Mouse (Mus musculus) neural tube, postnatal 0 days (tissue): Measurements from ENCODE around the gene Map7d1. TPM values are rescaled to one million over a fixed set of nuclear protein-coding genes. Genes with fewer than 3 reads are reported as not detected.

Source experiments
- polyA plus RNA-seq: library from polyadenylated mRNA; unstranded; fragments of >200 nt; fragmentation: Nextera tagmentation; extraction: Ambion mirVana; gene quantifications from 2 replicates; pipeline ENCODE4 v1.2.1, GENCODE M21; 2015

Gene Map7d1
- polyA plus RNA-seq: 66.0 and 69.6 TPM in 2 replicates

DNA sequence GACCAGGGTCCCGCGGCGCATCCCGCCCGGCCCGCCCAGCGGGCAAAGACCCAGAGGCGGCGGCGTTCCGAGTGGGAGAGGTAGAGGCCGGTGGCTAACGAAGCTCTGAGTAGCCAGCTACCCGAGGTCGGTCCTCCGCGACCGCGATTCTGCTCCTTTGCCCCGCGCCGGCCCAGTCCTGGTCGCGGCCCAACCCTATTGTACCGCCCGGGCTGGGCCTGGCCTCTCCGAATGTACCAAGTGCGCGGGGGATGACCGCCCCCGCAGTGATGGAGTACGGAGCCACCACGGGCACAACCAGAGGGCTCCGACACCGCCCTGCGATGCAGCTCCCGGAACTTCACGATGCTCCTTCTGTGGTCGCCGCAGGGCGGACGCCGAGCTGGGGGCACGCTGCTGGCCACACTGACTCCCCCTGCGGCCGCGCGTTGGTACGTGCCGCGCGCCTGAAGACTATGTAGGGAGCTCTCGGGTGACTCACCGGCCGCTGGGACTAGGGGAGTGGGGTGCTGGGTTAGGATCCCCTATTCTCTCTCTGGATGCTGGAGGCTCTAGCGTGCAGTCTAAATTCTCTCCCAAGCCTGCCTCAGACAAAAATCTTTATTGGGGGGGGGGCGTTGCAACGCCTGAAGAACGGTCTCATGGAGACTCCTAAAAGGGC is at the start of gene Map7d1:
Gene Map7d1 (minus strand): TSS at position 213 of the 661 bp plus-strand sequence.

DNA sequence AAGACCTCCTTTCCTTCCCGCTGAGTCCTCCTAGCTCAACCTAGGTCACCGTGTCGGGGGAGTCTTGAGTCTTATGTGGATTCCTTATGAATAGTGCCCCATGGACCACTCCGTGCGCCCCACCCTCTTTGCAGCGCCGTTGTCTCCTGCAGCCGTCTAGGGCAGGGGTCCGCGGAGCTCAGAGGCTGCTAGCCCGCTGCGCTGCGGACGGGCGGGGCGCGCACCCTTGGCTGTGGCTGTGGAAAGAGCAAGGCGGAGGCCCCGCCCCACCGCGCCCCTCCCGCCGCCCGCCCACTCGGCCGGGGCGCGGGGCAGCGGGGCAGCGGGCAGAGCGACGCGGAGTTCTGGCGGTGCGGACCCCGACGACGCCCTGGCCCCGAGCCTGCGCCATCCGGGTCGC is 30.3 kb upstream of the Map7d1 start, which contains the start of gene Col8a2:
Gene Col8a2 (plus strand): TSS at position 302 of the 400 bp plus-strand sequence.

GRCm38 (mm10) chr4:126262119-126262807 is 6.1 kb upstream of the Map7d1 start, which contains the start of gene Trappc3:
Gene Trappc3, plus strand, starts transcription at chr4:126262325.

GRCm38 (mm10) chr4:126202303-126203181 is 53.6 kb downstream of the Map7d1 start, which contains the start of gene Thrap3:
Gene Thrap3, minus strand, starts transcription at chr4:126202760.

Other genes starting within 250 kb of the Map7d1 start
- 0.66 and 0.68 TPM in 2 replicates for gene Csf3r, start 231.8 kb downstream of the Map7d1 start, polyA plus RNA-seq
- 144 and 148 TPM in 2 replicates for gene Mrps15, start 209.4 kb downstream of the Map7d1 start, polyA plus RNA-seq
- 46.9 and 47.6 TPM in 2 replicates for gene Oscp1, start 197.8 kb downstream of the Map7d1 start, polyA plus RNA-seq
- 43.2 and 47.8 TPM in 2 replicates for gene Lsm10, start 159.7 kb downstream of the Map7d1 start, polyA plus RNA-seq
- 19.1 and 20.2 TPM in 2 replicates for gene Stk40, start 152.4 kb downstream of the Map7d1 start, polyA plus RNA-seq
- 16.1 and 18.8 TPM in 2 replicates for gene Eva1b, start 108.6 kb downstream of the Map7d1 start, polyA plus RNA-seq
- gene Sh3d21, start 92.9 kb downstream of the Map7d1 start, polyA plus RNA-seq: 2.2 and 2.5 TPM in 2 replicates
- gene Thrap3, start 53.6 kb downstream of the Map7d1 start, polyA plus RNA-seq: 92.2 and 93.3 TPM in 2 replicates
- gene Trappc3, start 6.0 kb upstream of the Map7d1 start, polyA plus RNA-seq: 184 and 191 TPM in 2 replicates
- gene Col8a2, start 30.4 kb upstream of the Map7d1 start, polyA plus RNA-seq: 5.4 and 8.0 TPM in 2 replicates
- 61.4 and 65.5 TPM in 2 replicates for gene Adprhl2, start 65.4 kb upstream of the Map7d1 start, polyA plus RNA-seq
- 10.2 and 10.3 TPM in 2 replicates for gene Tekt2, start 69.3 kb upstream of the Map7d1 start, polyA plus RNA-seq
- gene Ago3, start 173.2 kb upstream of the Map7d1 start, polyA plus RNA-seq: 11.9 and 12.7 TPM in 2 replicates
- gene Ago1, start 212.2 kb upstream of the Map7d1 start, polyA plus RNA-seq: 6.5 and 8.2 TPM in 2 replicates